Mouse (Mus musculus): ENCODE data around the gene Dnhd1. TPM values are rescaled to one million over a fixed set of nuclear protein-coding genes. Genes with fewer than 3 reads are reported as not detected.

The Dnhd1 gene
- under 1 TPM; 0.36 to 0.59 TPM for total RNA-seq (2021)
- long read RNA-seq, experiment 1: 0 reads
- long read RNA-seq, experiment 2: 0 reads

- TF ChIP-seq CTCF (IDR thresholded peaks at IDR 0.05): peak; percentile 65
- Histone ChIP-seq H3K4me3 (peak within 1 kb of the TSS; percentile 74), H3K27ac (peak within 1 kb of the TSS; percentile 87)
- peak; percentile 90 for DNase-seq
- intact Hi-C loops (cut with DNase I): loop anchor here (5.0 kb wide), 1 partner anchor 161 kb away; the partner anchor contains the start of gene Mrpl17
These were observed at the start of gene Dnhd1 for GRCm38 (mm10) chr7:105650639-105651435. Gene Dnhd1 (plus strand): TSS chr7:105650827.

- DNase-seq: peak; percentile 71
- intact Hi-C loops (cut with DNase I): loop anchor here (1.0 kb wide), 1 partner anchor 69 kb away; no protein-coding TSS in a partner anchor
- Histone ChIP-seq H3K4me3 (no peak overlapping the region), H3K27ac (peak overlapping the region; percentile 31; the same call in 1 of the 2 replicates)
- TF ChIP-seq CTCF (IDR thresholded peaks at IDR 0.05): peak; percentile 70
These were observed 47.6 kb upstream of the Dnhd1 start for GRCm38 (mm10) chr7:105602860-105603623.

- intact Hi-C loops (cut with DNase I): no loop called here
- no peak for TF ChIP-seq CTCF (IDR thresholded peaks at IDR 0.05)
These were observed 42.2 kb upstream of the Dnhd1 start for GRCm38 (mm10) chr7:105608467-105608866.

GRCm38 (mm10) chr7:105611767-105612166, 38.9 kb upstream of the Dnhd1 start:
- intact Hi-C loops (cut with DNase I): no loop called here
- H3K27ac ChIP-seq: no peak overlapping the region
- TF ChIP-seq CTCF (IDR thresholded peaks at IDR 0.05): no peak
- no peak for DNase-seq
- no peak overlapping the region for H3K4me3 ChIP-seq

More at GRCm38 (mm10) chr7:105608467-105608866, 42.2 kb upstream of the Dnhd1 start:
- Histone ChIP-seq H3K27ac (no peak overlapping the region), H3K4me3 (no peak overlapping the region)
- no peak for DNase-seq

GRCm38 (mm10) chr7:105614400-105614799, 36.2 kb upstream of the Dnhd1 start:
- DNase-seq: no peak
- intact Hi-C loops (cut with DNase I): no loop called here
- TF ChIP-seq CTCF (IDR thresholded peaks at IDR 0.05): no peak
- Histone ChIP-seq H3K27ac (no peak overlapping the region), H3K4me3 (no peak overlapping the region)

- intact Hi-C loops (cut with DNase I): no loop called here
- no peak overlapping the region for H3K4me3 ChIP-seq
- no peak for TF ChIP-seq CTCF (IDR thresholded peaks at IDR 0.05)
- H3K27ac ChIP-seq: no peak overlapping the region
- DNase-seq: no peak
These were observed 34.9 kb upstream of the Dnhd1 start for GRCm38 (mm10) chr7:105615720-105616119.

GRCm38 (mm10) chr7:105616561-105616960, 34.1 kb upstream of the Dnhd1 start:
- no peak overlapping the region for H3K4me3 ChIP-seq
- DNase-seq: no peak
- intact Hi-C loops (cut with DNase I): no loop called here
- no peak for TF ChIP-seq CTCF (IDR thresholded peaks at IDR 0.05)
- no peak overlapping the region for H3K27ac ChIP-seq

- no peak for TF ChIP-seq CTCF (IDR thresholded peaks at IDR 0.05)
- Histone ChIP-seq H3K4me3 (no peak overlapping the region), H3K27ac (no peak overlapping the region)
- DNase-seq: no peak
- intact Hi-C loops (cut with DNase I): no loop called here
These were observed 32.8 kb upstream of the Dnhd1 start for GRCm38 (mm10) chr7:105617810-105618209.

GRCm38 (mm10) chr7:105619701-105620100, 30.9 kb upstream of the Dnhd1 start:
- no peak for TF ChIP-seq CTCF (IDR thresholded peaks at IDR 0.05)
- intact Hi-C loops (cut with DNase I): no loop called here

GRCm38 (mm10) chr7:105621053-105621452, 29.6 kb upstream of the Dnhd1 start:
- peak overlapping the region; percentile 70 for H3K27ac ChIP-seq
- no peak for DNase-seq
- intact Hi-C loops (cut with DNase I): no loop called here
- no peak overlapping the region for H3K4me3 ChIP-seq
- no peak for TF ChIP-seq CTCF (IDR thresholded peaks at IDR 0.05)

More at GRCm38 (mm10) chr7:105619701-105620100, 30.9 kb upstream of the Dnhd1 start:
- Histone ChIP-seq H3K4me3 (no peak overlapping the region), H3K27ac (no peak overlapping the region)
- no peak for DNase-seq

- H3K27ac ChIP-seq: peak overlapping the region; percentile 70
- intact Hi-C loops (cut with DNase I): no loop called here
These were observed 28.9 kb upstream of the Dnhd1 start for GRCm38 (mm10) chr7:105621646-105622292.

GRCm38 (mm10) chr7:105625397-105625796, 25.2 kb upstream of the Dnhd1 start:
- no peak for TF ChIP-seq CTCF (IDR thresholded peaks at IDR 0.05)
- intact Hi-C loops (cut with DNase I): no loop called here
- Histone ChIP-seq H3K4me3 (no peak overlapping the region), H3K27ac (no peak overlapping the region)
- no peak for DNase-seq

More at GRCm38 (mm10) chr7:105621646-105622292, 28.9 kb upstream of the Dnhd1 start:
- no peak for DNase-seq
- H3K4me3 ChIP-seq: no peak overlapping the region
- TF ChIP-seq CTCF (IDR thresholded peaks at IDR 0.05): no peak

Measured in gastrocnemius, adult 2 months (tissue).